Mouse (Mus musculus) C2C12 (cell line): ENCODE measurements around the gene Insr.

Experiments used
- CTCF ChIP-seq: IDR thresholded peaks from one replicate; pipeline ENCODE4 v1.5.1; 2011; ENCODE audit not compliant: control insufficient read depth, insufficient read depth, insufficient read length
- MAX ChIP-seq: IDR thresholded peaks from one replicate; pipeline ENCODE4 v1.6.1; 2011; ENCODE audit warnings: mild to moderate bottlenecking, control low read depth
- MYOD1 ChIP-seq: IDR thresholded peaks from one replicate; pipeline ENCODE4 v1.6.1; 2011; ENCODE audit warnings: low read depth; ENCODE audit not compliant: control insufficient read depth, insufficient read length
- USF1 ChIP-seq: IDR thresholded peaks from one replicate; pipeline ENCODE4 v1.6.1; 2011; ENCODE audit warnings: low read depth, mild to moderate bottlenecking, control low read depth, moderate library complexity

- TF ChIP-seq MYOD1, result no peak
- no peak for TF ChIP-seq CTCF
- no peak for TF ChIP-seq USF1
- no peak for TF ChIP-seq MAX
These were observed 12.6 kb downstream of the Insr start for GRCm38 (mm10) chr8:3266686-3267448.
